Mouse (Mus musculus): ENCODE measurements at regions not wholly inside any gene's neighbourhood (a gene's known extent, or its start where the extent isn't known, plus 50 kb on each side); places are given as distances from the start of the nearest gene placed in this dataset.

- intact Hi-C loops (cut with DNase I), result no loop called here
- DNase-seq, result no peak
Observed at GRCm38 (mm10) chr3:19385675-19386074, 242.8 kb downstream of the 1700064H15Rik start.

- no peak for DNase-seq
- intact Hi-C loops (cut with DNase I), result no loop called here
Observed at GRCm38 (mm10) chr3:19368998-19369397, 259.5 kb downstream of the 1700064H15Rik start.

GRCm38 (mm10) chr3:19367761-19368160 is 260.7 kb downstream of the 1700064H15Rik start:
- intact Hi-C loops (cut with DNase I), result no loop called here

More at GRCm38 (mm10) chr3:19367761-19368160, 260.7 kb downstream of the 1700064H15Rik start:
- no peak for DNase-seq
